Mouse (Mus musculus) thymus, postnatal 14 days (tissue): ENCODE data around the gene Ghitm.

ENCODE experiments used
- DNase-seq: peaks from one replicate; pipeline ENCODE4 v3.0.0; 2021

The Ghitm gene

DNA sequence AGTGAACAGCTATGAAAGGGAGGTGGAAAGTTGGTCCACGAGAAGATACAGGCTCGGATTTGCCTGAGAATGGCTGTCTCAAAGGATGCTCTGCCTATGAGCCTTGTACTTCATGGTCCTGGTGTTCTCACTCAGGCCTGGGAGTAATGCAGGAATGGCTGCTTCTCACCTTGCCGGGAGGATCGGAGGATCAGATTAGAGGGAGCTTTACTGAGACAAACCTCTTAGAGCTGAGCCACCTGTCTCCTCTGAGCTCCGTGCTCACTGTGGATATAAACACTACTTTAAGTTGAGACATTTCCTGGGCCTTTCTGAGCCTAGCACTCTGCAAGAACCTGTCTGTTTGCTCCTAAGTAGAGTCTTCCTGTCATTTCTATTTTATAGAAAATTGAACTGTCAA lies 33.5 kb downstream of the Ghitm start:
- DNase-seq, result no peak

DNA sequence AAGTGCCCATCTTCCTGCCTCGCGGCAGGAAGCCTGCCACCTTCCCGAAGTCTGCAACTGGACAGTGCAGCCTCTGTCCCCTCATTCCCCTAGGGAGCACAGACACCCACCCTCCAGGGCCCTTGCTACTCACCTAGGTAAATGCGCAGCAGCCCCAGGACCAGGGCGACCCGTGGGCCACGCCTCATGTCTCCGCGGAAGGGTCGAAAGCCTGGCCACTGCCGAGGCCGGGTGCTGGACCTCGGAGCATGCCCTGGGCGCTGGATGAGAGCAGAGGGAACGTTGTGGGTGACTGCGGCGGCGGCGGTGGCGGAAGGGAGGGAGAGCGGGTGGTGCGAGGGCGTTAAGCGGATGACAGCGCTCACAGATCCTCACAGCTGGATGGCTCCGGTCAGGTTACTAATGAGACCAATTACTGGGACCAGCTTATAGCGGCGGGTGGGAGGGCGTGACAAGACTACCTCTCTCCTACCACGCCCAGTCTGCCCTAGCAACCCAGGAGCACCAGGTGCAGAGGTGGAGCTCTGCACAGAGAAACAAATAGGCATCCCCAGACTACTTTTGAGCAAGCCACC lies 37.0 kb downstream of the Ghitm start, which contains the start of gene Cdhr1:
TSS of gene Cdhr1 (minus strand) at position 392 of the 575 bp plus-strand sequence.
- no peak for DNase-seq

DNA sequence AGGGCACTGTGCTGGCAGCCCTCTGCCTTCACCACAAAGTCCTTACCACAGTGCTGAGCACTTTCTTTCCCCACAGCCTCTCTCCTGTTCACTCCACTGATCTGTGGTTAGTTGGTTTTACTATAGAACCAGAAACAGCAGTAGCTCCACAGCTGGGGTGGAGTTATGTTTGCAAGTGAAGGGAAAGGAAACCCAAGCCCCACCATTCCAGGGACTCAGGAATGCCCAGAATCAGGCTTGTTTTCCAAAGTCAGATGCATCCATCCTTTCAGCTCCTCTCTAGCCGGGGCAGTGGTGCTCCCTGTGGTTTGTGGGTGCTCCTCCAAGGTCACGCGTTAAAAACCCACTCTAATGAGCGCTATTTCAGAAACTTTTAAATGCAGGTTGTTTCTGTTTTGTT lies 39.5 kb downstream of the Ghitm start:
- no peak for DNase-seq

DNA sequence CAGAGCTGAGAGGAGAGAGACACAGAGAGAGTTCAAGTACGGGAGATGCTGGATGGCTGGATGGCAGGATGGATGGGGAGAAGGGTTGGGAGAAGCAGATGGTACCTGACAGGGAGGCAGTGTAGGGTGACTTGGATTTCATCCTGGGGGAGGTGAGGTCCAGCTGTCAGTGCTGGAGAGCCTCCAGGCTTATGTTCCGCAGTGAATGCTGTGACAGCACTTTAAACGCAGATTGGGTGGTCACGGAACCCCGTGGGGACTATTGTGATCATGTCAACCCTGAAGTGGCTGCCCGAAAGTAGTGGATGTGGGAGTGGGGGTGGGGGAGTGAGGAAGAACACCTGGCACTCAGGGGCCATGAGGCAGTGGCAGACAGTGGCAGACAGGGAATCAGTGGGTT lies 40.6 kb downstream of the Ghitm start:
- no peak for DNase-seq

DNA sequence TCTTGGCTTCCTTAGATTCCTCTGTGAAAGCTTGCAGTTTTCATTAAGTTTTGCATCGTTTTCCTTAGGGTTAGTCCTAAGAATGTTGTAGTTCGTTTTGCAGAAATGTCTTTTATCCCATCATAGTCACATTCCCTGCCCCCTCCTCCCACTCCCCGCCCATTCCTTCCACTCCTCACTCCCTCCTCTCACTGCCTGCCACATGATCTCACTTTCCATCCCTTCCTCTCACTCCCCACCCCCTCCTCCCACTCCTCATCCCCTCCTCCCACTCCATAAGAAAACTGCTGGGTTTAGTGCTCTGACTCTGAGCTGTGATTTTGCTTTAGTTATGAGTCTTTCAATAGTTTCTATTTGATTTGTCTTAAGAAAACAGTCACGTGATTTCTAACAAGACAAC lies 51.3 kb downstream of the Ghitm start:
- no peak for DNase-seq

DNA sequence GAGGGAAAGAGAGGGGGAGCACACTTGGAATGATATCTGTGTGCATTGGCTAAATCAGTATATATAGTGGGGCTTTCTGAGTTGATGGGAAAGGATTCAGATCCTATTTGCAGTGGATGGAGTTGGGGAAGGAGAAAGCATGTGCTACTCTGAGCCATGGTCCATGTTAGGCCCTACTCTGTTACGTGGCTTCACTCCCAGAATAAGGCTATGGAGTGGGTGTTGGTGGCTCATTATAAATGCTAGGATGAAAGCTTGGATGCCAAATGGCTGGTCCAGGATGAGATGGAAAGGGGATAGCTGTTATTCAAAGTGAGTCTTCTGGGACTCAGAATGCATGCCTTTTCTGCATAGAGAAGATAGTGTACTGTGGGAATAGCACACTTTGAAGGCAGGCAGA lies 54.3 kb downstream of the Ghitm start:
- no peak for DNase-seq
